Mouse (Mus musculus) heart, embryonic 16.5 days (tissue): ENCODE data around the gene 4930519G04Rik. TPM values are rescaled to one million over a fixed set of nuclear protein-coding genes. Genes with fewer than 3 reads are reported as not detected.
A peak's percentile ranks its signal among the peaks of the same experiment; 100 is the strongest.
"Not testable (repeated sequence)": the region's sequence is repeated elsewhere in the genome, so short reads cannot be mapped to it uniquely, and the experiment has no call there.

Experiments
- ATAC-seq: fragments of 200-750 bp; cut with Nextera tagmentation; replicated peaks from 2 replicates; pipeline ENCODE4 v1.8.0; 2017; ENCODE audit warnings: moderate number of reproducible peaks; ENCODE audit not compliant: insufficient read depth, low FRiP score; ENCODE audit errors: extremely low read depth
- H3K27ac ChIP-seq: fragments of 300-500 bp; sonication (generic); 2 replicates; pipeline ENCODE4 v1.5.1; 2014; ENCODE audit warnings: mild to moderate bottlenecking, low read length, control low read depth, moderate library complexity
- H3K27me3 ChIP-seq: fragments of 300-500 bp; sonication (generic); 2 replicates; pipeline ENCODE4 v1.6.1; 2014; ENCODE audit warnings: low read length, mixed read lengths; ENCODE audit not compliant: control insufficient read depth, insufficient read depth
- H3K36me3 ChIP-seq: fragments of 300-500 bp; sonication (generic); 2 replicates; pipeline ENCODE4 v1.6.1; 2014; ENCODE audit not compliant: control insufficient read depth, insufficient read depth
- H3K4me1 ChIP-seq: fragments of 300-500 bp; sonication (generic); 2 replicates; pipeline ENCODE4 v1.6.1; 2014; ENCODE audit warnings: low read length, mixed read lengths; ENCODE audit not compliant: control insufficient read depth, insufficient read depth
- H3K4me2 ChIP-seq: fragments of 300-500 bp; sonication (generic); 2 replicates; pipeline ENCODE4 v1.6.1; 2014; ENCODE audit warnings: low read depth, mild to moderate bottlenecking, control low read depth, low read length
- H3K4me3 ChIP-seq: fragments of 300-500 bp; sonication (generic); 2 replicates; pipeline ENCODE4 v1.5.1; 2014; ENCODE audit warnings: mild to moderate bottlenecking, control low read depth, low read length
- H3K9ac ChIP-seq: fragments of 300-500 bp; sonication (generic); 2 replicates; pipeline ENCODE4 v1.6.1; 2014; ENCODE audit warnings: low read length, control low read depth
- H3K9me3 ChIP-seq: fragments of 300-500 bp; sonication (generic); replicated peaks from 2 replicates; pipeline ENCODE4 v1.6.1; 2016; ENCODE audit warnings: low read length; ENCODE audit not compliant: control insufficient read depth
- WGBS: fragments of 180-500 bp; shearing (Covaris S2); extraction: QIAGEN DNeasy Blood & Tissue Kit; methylation state at CpG from one replicate; pipeline ENCODE4 v1.1.7; 2014; 5-methylcytosine and 5-hydroxymethylcytosine counted together
- polyA plus RNA-seq: library from polyadenylated mRNA; unstranded; fragments of >200 nt; fragmentation: Nextera tagmentation; extraction: Ambion mirVana; gene quantifications from 2 replicates; pipeline ENCODE4 v1.2.1, GENCODE M21; 2015

4930519G04Rik gene
- polyA plus RNA-seq, 1 experiment from 2014 or later = not detected

GRCm38 (mm10) chr5:114859253-114859652, 5.8 kb downstream of the 4930519G04Rik start:
- WGBS = 5% methylated on average over 18 of the region's 18 CpGs
- Histone ChIP-seq H3K4me2 (peak overlapping the region; percentile 60), H3K9me3 (no peaks in the 10 kb centered on the region), H3K36me3 (no peaks in the 10 kb centered on the region), H3K4me1 (no peaks in the 10 kb centered on the region), H3K27ac (no peak overlapping the region), H3K4me3 (peak overlapping the region; percentile 31), H3K27me3 (peaks cover 15% of the 10 kb centered on the region), H3K9ac (no peak overlapping the region)
- ATAC-seq = no peak

- Histone ChIP-seq H3K4me2 (no peak overlapping the region), H3K9ac (no peak overlapping the region), H3K36me3 (no peaks in the 10 kb centered on the region), H3K27ac (no peak overlapping the region), H3K9me3 (no peaks in the 10 kb centered on the region), H3K27me3 (peaks cover 15% of the 10 kb centered on the region), H3K4me1 (no peaks in the 10 kb centered on the region), H3K4me3 (no peak overlapping the region)
- 66% methylated on average over 6 of the region's 6 CpGs for WGBS
- no peak for ATAC-seq
These were observed 8.3 kb downstream of the 4930519G04Rik start for GRCm38 (mm10) chr5:114861730-114862129.

GRCm38 (mm10) chr5:114864813-114865212, 11.3 kb downstream of the 4930519G04Rik start:
- H3K36me3 ChIP-seq = no peaks in the 10 kb centered on the region
- H3K4me2 ChIP-seq = no peak overlapping the region
- no peak for ATAC-seq
- no peak overlapping the region for H3K27ac ChIP-seq
- H3K27me3 ChIP-seq = peaks cover 2% of the 10 kb centered on the region
- no peak overlapping the region for H3K9ac ChIP-seq
- no peaks in the 10 kb centered on the region for H3K4me1 ChIP-seq
- WGBS = 72% methylated on average over 7 of the region's 7 CpGs
- peaks cover 16% of the 10 kb centered on the region for H3K9me3 ChIP-seq
- no peak overlapping the region for H3K4me3 ChIP-seq

GRCm38 (mm10) chr5:114865279-114865678, 11.8 kb downstream of the 4930519G04Rik start:
- ATAC-seq = no peak
- H3K9me3 ChIP-seq = peaks cover 16% of the 10 kb centered on the region
- H3K4me2 ChIP-seq = no peak overlapping the region
- no peaks in the 10 kb centered on the region for H3K4me1 ChIP-seq
- no peak overlapping the region for H3K27ac ChIP-seq
- peaks cover 2% of the 10 kb centered on the region for H3K27me3 ChIP-seq
- no peak overlapping the region for H3K9ac ChIP-seq
- H3K36me3 ChIP-seq = no peaks in the 10 kb centered on the region
- no peak overlapping the region for H3K4me3 ChIP-seq
- 86% methylated on average over 12 of the region's 12 CpGs for WGBS

GRCm38 (mm10) chr5:114875858-114876257, 22.4 kb downstream of the 4930519G04Rik start:
- Histone ChIP-seq H3K36me3 (no peaks in the 10 kb centered on the region), H3K27me3 (peaks cover 4% of the 10 kb centered on the region), H3K4me2 (peak overlapping the region; percentile 41), H3K27ac (no peak overlapping the region), H3K9me3 (no peaks in the 10 kb centered on the region), H3K4me1 (no peaks in the 10 kb centered on the region), H3K9ac (no peak overlapping the region), H3K4me3 (no peak overlapping the region)
- 38% methylated on average over 6 of the region's 6 CpGs for WGBS
- no peak for ATAC-seq

- no peak overlapping the region for H3K4me3 ChIP-seq
- H3K4me1 ChIP-seq = no peaks in the 10 kb centered on the region
- no peaks in the 10 kb centered on the region for H3K9me3 ChIP-seq
- H3K36me3 ChIP-seq = no peaks in the 10 kb centered on the region
- WGBS = 59% methylated on average over 6 of the region's 6 CpGs
- peaks cover 4% of the 10 kb centered on the region for H3K27me3 ChIP-seq
- no peak overlapping the region for H3K4me2 ChIP-seq
- H3K9ac ChIP-seq = no peak overlapping the region
- no peak overlapping the region for H3K27ac ChIP-seq
- no peak for ATAC-seq
These were observed 22.9 kb downstream of the 4930519G04Rik start for GRCm38 (mm10) chr5:114876331-114876730.

- no peaks in the 10 kb centered on the region for H3K9me3 ChIP-seq
- H3K27ac ChIP-seq = no peak overlapping the region
- ATAC-seq = no peak
- WGBS = 80% methylated on average over 7 of the region's 7 CpGs
- no peaks in the 10 kb centered on the region for H3K4me1 ChIP-seq
- H3K27me3 ChIP-seq = peaks cover 5% of the 10 kb centered on the region
- H3K4me2 ChIP-seq = no peak overlapping the region
- H3K4me3 ChIP-seq = no peak overlapping the region
- H3K36me3 ChIP-seq = no peaks in the 10 kb centered on the region
- H3K9ac ChIP-seq = no peak overlapping the region
These were observed 24.0 kb downstream of the 4930519G04Rik start for GRCm38 (mm10) chr5:114877487-114877886.

GRCm38 (mm10) chr5:114879399-114879798, 25.9 kb downstream of the 4930519G04Rik start:
- Histone ChIP-seq H3K36me3 (no peaks in the 10 kb centered on the region), H3K9ac (no peak overlapping the region), H3K27ac (no peak overlapping the region), H3K4me1 (no peaks in the 10 kb centered on the region), H3K27me3 (peaks cover 6% of the 10 kb centered on the region), H3K4me3 (no peak overlapping the region), H3K4me2 (no peak overlapping the region), H3K9me3 (no peaks in the 10 kb centered on the region)
- ATAC-seq = no peak; the same call in 1 of the 2 replicates
- 37% methylated on average over 13 of the region's 13 CpGs for WGBS

GRCm38 (mm10) chr5:114882319-114882718, 28.9 kb downstream of the 4930519G04Rik start:
- not testable (repeated sequence) for H3K4me1 ChIP-seq, H3K27me3 ChIP-seq, H3K9me3 ChIP-seq, H3K4me2 ChIP-seq, H3K36me3 ChIP-seq, ATAC-seq, H3K9ac ChIP-seq, H3K4me3 ChIP-seq, H3K27ac ChIP-seq
- 73% methylated on average over 6 of the region's 7 CpGs for WGBS
